Mouse (Mus musculus): ENCODE measurements at regions not wholly inside any gene's neighbourhood (a gene's known extent, or its start where the extent isn't known, plus 50 kb on each side); places are given as distances from the start of the nearest gene placed in this dataset.
"Not testable (repeated sequence)": the region's sequence is repeated elsewhere in the genome, so short reads cannot be mapped to it uniquely, and the experiment has no call there.

DNA sequence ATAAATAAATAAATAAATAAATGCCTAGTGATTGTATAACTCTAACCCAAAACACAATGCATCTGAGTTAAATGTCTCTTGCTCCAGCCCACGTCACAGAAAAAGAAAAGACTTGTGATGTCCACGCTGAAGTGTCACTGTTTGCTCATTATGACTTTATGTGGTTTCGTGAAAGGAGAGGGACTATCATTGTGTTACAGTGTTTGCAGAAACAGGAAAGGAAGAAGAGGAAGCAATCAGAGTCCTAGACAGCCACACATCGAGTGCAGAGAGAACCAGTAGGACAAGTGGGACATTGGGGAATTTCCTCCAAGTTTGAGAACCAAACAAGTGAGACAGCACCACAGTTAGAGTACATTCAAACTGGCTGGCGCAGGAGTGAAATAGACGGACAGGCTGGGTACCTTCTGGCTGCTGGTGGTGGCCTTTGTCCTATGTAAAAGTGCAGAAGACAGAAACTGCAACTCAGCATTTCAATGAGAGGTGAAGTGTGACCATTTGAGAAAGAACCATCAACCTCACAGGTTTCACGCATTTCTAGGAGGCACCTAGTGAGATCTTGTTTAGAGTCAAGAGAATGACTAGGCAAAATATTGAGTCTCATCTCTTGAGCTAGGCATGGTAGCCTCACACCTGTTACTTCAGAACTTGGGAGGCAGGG is 59.6 kb downstream of the Fasl start:
- no peak for DNase-seq

DNA sequence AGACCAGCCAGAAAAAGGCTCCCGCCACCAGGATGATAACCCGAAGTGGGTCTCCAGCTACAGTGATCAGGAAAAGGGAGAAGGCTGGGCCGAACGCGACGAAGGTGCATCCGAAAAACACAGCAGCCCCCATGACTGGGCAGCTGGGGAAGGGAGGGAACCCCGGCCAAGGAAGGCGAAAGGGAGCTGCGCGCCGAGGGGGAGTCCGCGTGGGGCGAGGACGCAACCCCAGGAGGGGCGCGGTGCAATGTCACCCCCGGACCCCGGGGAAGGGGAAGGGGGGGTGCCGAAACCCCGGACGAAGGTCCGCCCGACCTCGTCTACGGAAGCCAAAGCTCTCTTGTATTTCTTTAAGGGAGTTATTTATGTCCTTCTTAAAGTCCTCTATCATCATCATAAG is 60.9 kb downstream of the Fasl start:
- DNase-seq, result not testable (repeated sequence)

DNA sequence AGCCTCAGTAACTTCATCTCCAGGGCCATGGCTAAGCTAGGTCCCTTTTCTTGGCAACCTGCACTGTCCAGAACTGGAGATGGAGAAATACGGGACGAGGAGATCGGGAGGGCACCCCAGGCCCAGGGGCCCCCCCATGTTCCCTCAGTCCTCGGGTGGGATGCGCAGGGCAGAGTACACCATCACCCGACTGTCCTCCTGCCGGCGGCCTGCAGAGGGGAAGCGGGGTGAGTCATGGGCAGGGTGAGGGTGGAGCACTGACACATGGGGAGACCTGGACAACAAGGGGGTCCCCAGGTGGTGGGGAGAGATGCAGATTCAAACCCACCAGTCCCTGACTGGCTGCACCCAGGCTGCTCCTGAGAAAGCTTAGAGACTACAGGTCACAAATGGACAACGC is 62.2 kb downstream of the Fasl start:
- DNase-seq, result not testable (repeated sequence)

DNA sequence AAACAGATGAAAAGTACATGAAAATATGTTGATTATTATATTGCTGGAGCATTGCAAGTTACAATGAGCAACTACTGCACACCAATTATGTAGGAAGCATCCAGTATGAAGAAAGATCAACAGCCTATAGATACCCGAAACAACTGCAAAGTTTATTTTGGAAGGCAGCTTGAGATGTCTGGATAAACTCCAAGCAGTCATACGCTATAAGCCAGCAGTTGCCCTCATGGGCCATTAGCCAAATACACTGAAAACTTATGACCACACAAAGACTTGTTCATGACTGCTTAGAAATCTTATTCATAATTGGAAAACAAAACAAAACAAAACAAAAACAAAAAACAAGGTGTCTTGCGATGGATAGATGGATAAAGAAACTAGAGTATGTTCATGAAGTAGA is 68.4 kb downstream of the Fasl start:
- DNase-seq, result no peak

GRCm38 (mm10) chr1:161718254-161718653 is 70.0 kb downstream of the Fasl start:
- no peak for DNase-seq

- DNase-seq, result peak; percentile 32 to 67
Observed at GRCm38 (mm10) chr1:161712918-161713317, 75.4 kb downstream of the Fasl start.

DNA sequence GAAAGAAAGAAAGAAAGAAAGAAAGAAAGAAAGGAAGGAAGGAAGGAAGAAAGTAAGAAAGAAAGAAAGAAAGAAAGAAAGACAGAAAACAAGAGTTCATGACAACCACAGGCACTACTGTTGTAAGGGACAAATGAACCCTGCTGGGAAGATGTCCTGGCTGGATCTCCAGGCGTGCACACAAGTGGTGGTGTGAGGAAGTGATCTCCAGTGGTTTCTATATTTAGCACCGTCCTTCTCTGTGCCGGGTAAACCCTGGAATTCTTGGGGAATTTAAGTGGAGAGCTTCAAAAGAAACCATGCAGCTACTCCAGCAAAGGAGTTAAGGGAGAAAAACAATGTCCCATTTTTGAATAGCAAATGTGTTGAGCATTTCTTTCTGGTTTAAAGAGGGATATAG is 76.0 kb downstream of the Fasl start:
- no peak for DNase-seq

DNA sequence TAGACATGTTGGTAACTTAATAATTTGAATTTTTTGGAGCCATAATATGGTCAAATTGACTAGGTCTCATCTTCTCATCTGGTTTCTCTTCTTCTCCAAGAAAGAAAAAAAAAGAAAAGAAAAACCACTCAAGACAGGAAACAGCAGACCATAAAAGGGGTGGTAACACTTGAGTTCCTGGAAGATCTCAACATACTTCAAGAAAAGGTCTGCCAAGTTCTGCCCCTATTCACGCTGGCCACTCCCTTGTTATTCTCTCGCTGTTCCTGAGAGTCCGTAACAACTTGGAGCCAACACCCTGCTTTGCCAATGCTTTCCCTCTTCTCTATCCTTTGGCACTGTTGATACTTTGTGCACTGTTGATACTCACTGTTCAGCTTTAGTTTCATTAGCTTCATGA is 81.2 kb downstream of the Fasl start:
- no peak for DNase-seq

GRCm38 (mm10) chr1:161704961-161705360 is 83.3 kb downstream of the Fasl start:
- DNase-seq, result no peak

- no peak for DNase-seq
Observed at GRCm38 (mm10) chr1:161704527-161704926, 83.8 kb downstream of the Fasl start.

GRCm38 (mm10) chr1:161695886-161696285 is 92.4 kb downstream of the Fasl start:
- no peak for DNase-seq

DNA sequence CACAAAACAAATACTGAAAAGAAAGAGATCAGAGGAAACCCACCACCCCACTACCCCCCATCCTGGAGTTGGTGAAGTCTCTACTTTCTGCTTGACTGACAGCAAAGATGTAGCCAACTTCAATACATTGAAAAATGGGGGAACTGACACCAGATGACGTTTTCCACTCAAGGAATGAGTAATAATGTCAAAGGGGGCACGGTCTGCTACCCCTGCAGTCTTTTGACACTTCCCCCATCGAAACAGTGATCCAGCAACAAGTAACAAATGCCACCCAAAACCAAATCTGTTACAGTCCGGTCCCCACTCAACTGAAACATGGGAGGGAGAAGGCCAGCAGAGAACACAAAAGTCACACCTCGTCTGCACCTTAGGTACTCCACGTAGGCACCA is 94.5 kb downstream of the Fasl start:
- DNase-seq, result no peak

GRCm38 (mm10) chr1:161692836-161693767 is 95.2 kb downstream of the Fasl start:
- no peak for DNase-seq

DNA sequence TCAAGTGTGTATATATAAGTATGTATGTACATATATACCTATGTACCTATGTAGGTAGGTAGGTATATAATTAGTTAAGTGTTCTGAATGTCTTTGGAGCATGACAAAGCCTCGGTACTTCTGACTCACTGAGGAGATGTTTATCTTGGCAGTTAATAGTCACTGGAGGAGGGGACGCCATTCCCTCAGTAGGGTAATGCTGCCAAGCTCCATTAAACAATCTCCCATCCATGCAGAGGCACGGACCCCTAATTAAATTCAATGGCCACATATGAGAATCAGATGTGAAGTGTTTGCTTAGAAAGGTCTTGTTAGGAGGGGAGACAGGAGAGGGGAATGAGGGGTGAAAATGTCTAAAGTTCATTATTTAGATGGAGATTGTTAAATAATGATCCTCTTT is 99.3 kb downstream of the Fasl start:
- peak in 1 of 2 experiments; percentile 3 for DNase-seq

- peak; percentile 16 to 51 for DNase-seq
Observed at GRCm38 (mm10) chr1:161687548-161687947, 100.7 kb downstream of the Fasl start.

DNA sequence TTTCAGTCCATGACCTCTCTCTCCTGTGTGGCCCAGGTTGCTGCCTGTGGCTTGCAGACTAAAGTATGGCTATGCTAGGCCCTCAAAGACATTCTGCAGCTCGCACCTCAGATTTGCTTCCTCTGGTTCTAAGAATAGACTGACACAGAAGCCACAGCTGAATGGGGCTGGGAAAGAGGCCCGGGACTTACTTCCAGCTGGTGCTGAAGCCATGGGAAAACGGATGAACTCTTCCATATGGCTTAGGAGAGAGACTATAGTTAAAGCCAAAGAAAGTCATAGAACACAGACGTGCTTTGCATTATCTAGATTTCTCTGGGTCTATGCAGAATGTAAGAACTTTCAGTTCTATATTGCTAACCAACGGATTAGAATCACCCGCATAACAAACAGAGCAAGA is 107.7 kb downstream of the Fasl start:
- no peak for DNase-seq

- DNase-seq, result no peak
Observed at GRCm38 (mm10) chr1:161670937-161671336, 117.4 kb downstream of the Fasl start.

- DNase-seq, result no peak
Observed at GRCm38 (mm10) chr1:161664321-161664720, 124.0 kb downstream of the Fasl start.

GRCm38 (mm10) chr1:161663351-161663750 is 124.9 kb downstream of the Fasl start:
- no peak for DNase-seq

GRCm38 (mm10) chr1:161662241-161662640 is 126.1 kb downstream of the Fasl start:
- no peak for DNase-seq

DNA sequence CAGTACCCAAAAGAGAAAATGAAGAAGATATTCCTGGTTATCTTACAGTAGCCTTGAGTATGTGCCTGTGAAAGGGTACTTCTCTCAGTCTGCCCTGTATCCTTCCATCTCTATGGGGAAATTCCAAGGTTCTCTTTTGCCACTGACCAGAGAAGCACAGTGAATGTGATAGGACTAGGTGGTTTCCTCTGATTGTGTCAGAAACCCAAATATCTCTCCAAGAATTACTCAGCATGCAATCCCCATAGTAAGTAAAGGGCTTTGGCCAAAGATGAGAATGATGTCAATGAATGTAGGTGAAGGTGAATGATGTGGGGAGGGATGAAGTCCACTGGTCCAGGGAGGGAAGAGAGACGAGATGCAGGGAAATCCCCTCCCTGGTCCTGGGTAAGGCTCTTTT is 130.8 kb downstream of the Fasl start:
- DNase-seq, result no peak

DNA sequence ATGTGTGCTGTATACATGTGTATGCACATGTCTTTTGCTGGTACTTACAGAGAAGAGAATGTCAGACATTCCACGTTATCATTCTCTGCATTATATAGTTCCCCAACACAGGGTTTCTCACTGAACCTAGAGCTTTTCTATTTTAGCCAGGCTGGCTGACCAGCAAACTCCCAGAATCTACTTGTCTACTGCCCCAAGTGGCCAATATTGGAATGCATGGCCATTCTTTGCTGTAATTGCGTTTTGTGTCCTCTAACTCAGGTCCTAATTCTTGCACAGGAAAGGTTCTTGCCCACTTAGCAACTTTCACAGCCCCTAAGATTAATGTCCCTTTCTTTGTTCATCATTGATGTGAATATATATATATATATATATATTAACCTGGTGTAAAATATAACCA is 138.9 kb downstream of the Fasl start:
- no peak for DNase-seq

DNA sequence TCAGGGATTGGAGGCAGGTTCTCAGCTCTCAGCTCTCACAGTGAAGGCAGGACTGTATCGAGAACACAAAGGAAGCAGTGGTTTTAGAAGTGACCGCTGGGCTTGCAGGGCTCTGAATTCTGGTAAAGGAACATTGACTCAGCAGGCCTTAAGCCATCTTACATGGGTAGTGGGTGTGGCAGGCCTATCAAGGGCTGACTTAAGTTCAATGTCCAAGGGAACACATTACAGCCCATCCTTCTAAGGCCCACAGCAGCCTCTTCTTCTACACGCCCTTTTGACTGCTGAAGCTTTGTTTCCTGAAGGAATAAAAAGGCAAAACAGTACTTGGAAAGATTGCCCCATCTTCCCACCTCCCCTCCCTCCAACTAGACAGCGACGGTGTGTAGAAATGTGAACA is 137.6 kb downstream of the Tnfsf18 start:
- no peak for DNase-seq

DNA sequence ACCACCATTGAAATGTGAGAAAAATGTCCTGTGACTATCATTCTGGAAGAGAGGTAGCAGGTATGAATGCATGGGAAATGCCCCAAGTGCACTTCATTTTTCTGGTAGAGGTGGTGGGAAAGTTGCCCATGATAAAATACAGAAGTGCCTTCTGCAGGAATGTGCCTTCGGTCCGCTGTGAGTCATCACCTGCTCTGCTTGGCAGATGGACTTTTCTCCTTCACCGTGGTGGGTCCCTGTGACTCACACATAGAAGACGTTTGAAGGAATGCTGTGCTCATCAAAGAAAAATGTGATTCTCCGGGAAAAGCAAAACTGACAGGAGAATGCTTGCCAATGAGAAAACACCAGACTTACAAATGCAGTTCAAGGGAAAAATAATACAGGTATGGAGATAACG is 126.8 kb downstream of the Tnfsf18 start:
- DNase-seq, result no peak

Data from kidney, adult 8-10 months (tissue).